Mouse (Mus musculus) brain, adult 2 months (tissue): ENCODE measurements around the gene Ing4.
"Not testable (repeated sequence)": the region's sequence is repeated elsewhere in the genome, so short reads cannot be mapped to it uniquely, and the experiment has no call there.

ENCODE experiments used
- DNase-seq: peaks from one replicate; pipeline ENCODE4 v3.0.0; 2011; ENCODE audit warnings: low read depth, low spot score

The Ing4 gene

GRCm38 (mm10) chr6:125041047-125041446 lies 1.5 kb downstream of the Ing4 start:
- DNase-seq, result no peak

GRCm38 (mm10) chr6:125042081-125042480 lies 2.5 kb downstream of the Ing4 start:
- DNase-seq, result no peak

DNA sequence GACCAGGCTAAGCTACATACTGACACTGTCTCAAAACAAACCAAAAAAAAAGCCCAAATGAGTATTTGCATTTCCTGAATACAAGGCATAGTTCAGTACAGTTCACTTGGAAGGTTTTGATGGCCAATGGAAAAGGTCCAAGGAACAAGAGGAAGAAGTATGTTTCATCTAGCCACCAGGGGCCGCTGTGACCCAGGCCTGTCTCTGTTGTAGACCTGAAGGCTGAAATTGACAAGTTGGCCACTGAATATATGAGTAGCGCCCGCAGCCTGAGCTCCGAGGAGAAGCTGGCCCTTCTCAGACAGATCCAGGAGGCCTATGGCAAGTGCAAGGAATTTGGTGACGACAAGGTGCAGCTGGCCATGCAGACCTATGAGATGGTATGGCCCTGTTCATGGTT lies 7.1 kb downstream of the Ing4 start:
- peak; percentile 94 for DNase-seq

- DNase-seq, result no peak
Measured at GRCm38 (mm10) chr6:125049678-125050077, 10.1 kb downstream of the Ing4 start, which contains the start of gene Acrbp. Acrbp (plus strand) TSS chr6:125049689.

DNA sequence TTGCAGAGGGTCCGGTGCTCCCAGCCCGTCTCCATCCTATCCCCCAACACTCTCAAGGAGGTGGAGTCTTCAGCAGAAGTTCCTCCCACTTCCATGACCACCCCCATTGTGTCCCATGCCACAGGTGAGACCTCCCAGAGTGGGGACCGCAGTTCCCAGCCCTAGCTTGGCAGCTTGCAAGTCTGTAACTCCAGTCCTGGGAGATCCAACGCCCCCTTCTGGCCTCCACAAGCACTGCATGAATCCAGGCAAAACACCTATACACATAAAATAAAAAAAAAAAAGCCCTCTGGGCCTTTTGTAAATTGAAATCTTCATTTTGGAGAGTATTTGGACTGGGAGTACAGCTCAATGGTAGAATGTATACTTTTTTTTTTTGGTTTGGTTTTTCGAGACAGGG lies 11.7 kb downstream of the Ing4 start:
- DNase-seq, result no peak

DNA sequence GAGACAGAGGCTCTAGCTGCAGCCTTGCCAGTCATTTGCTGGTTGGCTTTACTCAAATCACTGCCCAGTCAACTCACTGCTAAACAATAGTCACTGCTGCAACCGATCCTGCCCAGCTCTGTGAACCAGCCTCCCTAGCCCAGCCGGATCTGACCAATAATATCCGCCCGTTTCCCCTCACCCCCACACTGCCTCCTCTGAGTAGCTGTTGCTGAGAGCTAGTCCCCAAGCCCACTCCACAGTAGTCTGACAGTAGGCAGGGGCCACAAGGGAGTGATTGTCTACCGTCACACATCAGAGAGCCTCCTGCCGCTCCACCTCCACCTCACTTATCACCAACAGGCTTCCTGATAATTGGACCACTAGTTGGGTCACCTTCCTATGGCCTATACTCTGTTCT lies 21.9 kb downstream of the Ing4 start:
- DNase-seq, result no peak

DNA sequence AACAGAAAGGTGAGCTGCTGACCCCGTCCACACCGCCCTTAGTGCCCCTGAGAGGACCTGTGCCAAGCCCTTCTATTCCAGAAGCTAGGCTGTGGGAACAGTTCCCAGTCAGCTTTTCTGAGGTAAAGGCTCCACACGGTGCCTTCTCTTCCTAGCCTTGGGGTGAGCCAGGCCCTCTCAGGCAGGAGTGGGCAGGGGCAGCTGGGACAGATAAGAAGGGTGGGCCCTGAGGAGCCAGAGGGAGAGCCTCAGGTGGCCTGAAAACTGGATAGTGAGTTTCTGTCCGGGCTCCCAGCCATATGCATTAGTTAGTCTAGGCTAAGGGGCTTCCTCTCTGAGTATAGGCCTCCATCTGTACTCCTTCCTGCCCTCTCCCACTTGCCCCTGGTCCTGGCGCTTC lies 23.0 kb downstream of the Ing4 start:
- no peak for DNase-seq

DNA sequence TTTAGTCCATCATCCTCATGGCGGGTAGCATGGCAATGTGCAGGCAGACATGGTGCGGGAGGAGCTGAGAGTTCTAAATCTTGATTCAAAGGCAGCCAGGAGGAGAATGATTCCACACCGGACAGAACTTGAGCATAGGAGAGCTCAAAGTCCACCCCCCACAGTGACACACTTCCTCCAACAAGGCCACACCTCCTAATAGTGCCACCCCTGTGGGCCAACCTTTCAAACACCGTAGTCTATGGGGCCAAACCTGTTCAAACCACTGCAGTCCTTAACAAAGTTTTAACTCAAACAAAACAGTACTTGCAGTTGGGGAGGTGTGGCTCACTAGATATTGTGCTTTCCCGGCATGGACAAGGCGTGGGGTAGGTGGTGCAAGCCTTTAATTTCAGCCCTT lies 24.3 kb downstream of the Ing4 start:
- no peak for DNase-seq

- not testable (repeated sequence) for DNase-seq
Measured at GRCm38 (mm10) chr6:125065223-125065622, 25.7 kb downstream of the Ing4 start.

GRCm38 (mm10) chr6:125067571-125067995 lies 28.0 kb downstream of the Ing4 start, which contains the start of gene Lpar5:
Lpar5 (plus strand) TSS chr6:125067920.
- DNase-seq, result no peak

- DNase-seq, result no peak
Measured at GRCm38 (mm10) chr6:125071170-125071895, 31.8 kb downstream of the Ing4 start.

DNA sequence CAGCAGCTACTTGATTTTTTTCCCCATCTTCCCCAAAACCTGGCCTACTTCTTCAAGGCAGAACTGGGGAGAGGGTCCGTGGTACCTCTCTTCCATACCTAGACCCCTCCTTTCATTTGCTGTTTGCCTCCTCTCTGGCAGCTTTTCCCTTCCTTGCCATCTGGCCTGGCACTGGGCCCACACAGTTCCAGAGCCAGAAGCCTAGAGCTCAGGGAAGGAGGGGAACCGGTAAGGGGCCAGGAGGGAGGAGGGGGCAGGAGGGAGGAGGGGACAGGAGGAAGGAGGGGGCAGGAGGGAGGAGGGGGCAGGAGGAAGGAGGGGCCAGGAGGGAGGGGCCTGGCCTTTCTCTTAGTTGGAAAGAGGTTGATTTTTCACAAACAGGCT lies 32.3 kb downstream of the Ing4 start:
- DNase-seq, result peak; percentile 91

DNA sequence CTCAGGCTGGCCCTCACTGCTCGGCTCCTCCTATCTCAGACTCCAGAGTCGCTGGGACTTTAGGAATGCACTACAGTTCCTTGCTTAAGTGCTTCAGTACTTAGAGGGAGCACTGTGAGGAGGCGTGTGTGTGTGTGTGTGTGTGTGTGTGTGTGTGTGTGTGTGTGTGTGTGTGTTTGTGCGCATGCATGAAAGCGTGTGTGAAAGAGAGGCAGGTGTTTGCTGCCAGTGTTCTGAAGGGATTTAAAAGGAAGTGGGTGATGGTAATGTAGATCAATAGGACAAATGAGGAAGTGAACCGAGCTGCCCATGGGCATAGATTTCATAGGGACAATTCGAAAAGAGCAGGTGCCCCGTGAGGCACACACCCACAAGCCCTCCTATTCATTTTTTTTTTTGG lies 34.3 kb downstream of the Ing4 start:
- DNase-seq, result no peak

DNA sequence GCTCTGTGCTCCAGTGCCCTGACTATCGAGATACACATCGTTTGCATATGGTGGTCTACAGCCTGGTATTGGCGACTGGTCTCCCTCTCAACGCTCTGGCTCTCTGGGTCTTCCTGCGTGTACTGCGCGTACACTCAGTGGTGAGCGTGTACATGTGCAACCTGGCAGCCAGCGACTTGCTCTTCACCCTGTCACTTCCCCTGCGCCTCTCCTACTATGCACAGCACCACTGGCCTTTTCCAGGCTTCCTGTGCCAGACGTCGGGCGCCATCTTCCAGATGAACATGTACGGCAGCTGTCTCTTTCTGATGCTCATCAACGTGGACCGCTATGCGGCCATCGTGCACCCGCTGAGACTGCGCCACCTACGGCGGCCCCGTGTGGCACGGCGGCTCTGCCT lies 41.8 kb downstream of the Ing4 start:
- no peak for DNase-seq

GRCm38 (mm10) chr6:125081797-125082560 lies 42.4 kb downstream of the Ing4 start:
- DNase-seq, result peak; percentile 96

GRCm38 (mm10) chr6:125082801-125083386 lies 43.3 kb downstream of the Ing4 start:
- DNase-seq, result no peak

- DNase-seq, result peak; percentile 89
Measured at GRCm38 (mm10) chr6:125084424-125084823, 44.9 kb downstream of the Ing4 start.

- DNase-seq, result no peak
Measured at GRCm38 (mm10) chr6:125087937-125088336, 48.4 kb downstream of the Ing4 start.

DNA sequence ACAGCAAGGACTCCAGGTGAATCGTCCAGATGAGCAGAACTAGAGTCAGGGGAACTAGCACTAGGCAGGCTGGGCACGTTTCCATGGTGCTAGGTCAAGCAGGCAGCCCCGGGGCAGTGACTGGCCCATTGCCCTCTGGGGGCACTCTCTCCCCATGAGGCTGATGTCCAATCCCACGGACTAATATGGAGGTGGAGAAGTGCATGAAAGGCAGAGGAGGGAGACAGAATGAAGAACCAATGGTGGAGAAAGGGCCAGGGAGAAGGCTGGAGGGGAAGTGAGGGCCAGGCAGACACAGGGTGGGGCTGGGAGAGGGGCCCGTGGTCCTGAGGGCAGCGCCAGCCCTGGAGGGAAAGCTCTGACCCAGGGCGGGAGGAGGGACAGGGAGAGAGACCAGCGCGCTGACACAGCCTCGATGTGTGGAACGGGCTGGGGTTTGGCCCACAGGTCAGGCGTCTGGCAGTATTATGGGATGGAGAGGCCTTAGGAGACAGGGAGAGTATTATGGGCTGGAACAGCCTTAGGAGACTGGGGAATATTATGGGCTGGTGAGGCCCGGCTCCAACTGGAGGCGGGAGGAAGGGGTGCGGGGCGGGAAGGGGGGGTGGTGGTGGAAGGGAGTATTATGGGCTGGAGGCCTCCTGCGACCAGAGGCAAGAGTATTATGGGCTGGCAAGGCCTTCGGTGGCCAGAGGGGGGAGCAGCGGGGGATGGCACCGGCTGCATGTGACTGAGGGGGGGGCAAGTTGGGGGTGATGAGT lies 49.2 kb downstream of the Ing4 start:
- DNase-seq, result peak; percentile 97

DNA sequence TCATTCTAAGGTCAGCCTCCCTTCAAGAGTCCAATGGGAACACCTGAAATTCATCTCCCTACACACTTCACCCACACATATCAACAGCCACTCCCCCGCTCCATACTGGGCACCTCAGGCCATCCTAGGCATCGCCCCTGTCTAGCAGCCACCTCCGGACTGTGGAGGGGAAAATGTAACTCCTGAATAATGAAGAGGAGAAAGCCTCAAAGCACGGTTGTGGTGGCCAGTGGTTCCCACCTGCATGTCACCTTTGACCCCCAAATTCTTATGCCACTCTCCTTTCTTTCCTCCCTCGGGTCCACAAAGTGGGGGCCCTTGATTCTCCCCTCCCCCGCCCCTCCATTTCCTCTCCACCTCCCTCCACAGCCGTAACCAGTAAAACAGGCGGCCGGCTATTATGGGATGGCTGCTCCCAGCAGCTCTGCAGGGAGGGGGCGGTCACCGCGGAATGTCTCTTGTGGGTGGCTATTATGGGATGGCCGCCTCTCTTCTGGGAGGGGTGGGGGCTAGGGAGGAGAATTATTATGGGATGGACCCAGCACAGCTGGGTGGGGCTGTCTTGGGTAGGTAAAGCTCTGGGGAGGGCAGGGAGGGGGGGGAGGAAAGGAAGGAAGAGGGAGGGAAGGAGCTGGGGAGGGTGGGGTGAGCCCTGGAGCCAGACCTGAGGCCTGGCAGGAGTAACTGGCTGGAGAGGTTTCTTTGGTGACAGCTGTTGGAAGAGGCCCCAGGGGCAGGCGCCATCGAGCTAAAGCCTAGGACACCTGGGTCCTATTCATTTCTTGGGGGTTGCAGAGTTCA lies 50.2 kb downstream of the Ing4 start:
- peak; percentile 96 for DNase-seq
